Comparison of ENCODE assay signal across 18 mouse cellular contexts in the genomic region with DNA sequence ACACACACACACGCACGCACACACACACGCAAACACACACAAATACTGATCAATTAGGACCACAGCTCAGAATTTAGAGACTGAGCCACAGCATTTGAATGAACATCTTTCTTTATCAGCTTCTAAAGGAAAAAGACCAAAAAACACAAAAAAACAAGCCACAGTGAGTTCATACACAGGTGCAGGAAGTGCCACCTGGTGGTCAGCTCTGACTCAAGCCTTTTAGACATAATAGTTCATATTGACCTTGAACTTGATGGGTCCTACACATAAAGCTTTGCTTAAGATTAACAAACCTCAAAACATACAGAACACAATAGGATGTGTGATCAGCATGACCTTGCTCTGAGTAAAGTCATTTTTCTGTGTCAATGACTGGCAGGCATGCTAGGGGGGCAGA.
A peak's percentile ranks its signal among the peaks of the same experiment; 100 is the strongest.
DNase-seq lines count a peak whose midpoint lies in the region; ATAC-seq and TF ChIP-seq lines count a peak whose summit lies in the region.
"Had no signal": no experiment of that assay in that cellular context is flagged by ENCODE, and none has a peak within 500 bp of the region (broad histone marks: within the 10 kb centered on the region; RNA-seq: fewer than 3 reads in every experiment).

No protein-coding gene starts in this region.

- no peaks in the 10 kb centered on the region for H3K9me3 ChIP-seq in kidney, postnatal 0 days (replicated peaks; ENCODE audit: low read length)
- no peaks in the 10 kb centered on the region for H3K9me3 ChIP-seq in lung, embryonic 14.5 days (ENCODE audit: low read depth, low read length)
- no peaks in the 10 kb centered on the region for H3K9me3 ChIP-seq in hindbrain, embryonic 10.5 days
- H3K9me3 ChIP-seq: embryonic facial prominence, embryonic 13.5 days; heart, embryonic 15.5 days; limb, embryonic 10.5 days; liver, embryonic 13.5 days had no signal

- 0 out of 2 replicates have a peak, but pooled peaks cover 13% of the 10 kb centered on the region for H3K4me1 ChIP-seq in kidney, postnatal 0 days (replicated peaks; ENCODE audit: insufficient read depth, low read length)
- 0 out of 2 replicates have a peak, but pooled peaks cover 3% of the 10 kb centered on the region for H3K4me1 ChIP-seq in lung, embryonic 14.5 days (ENCODE audit: insufficient read depth)
- H3K4me1 ChIP-seq in hindbrain, embryonic 10.5 days (replicated peaks), result peaks cover 31% of the 10 kb centered on the region
- H3K4me1 ChIP-seq: heart, embryonic 15.5 days; liver, embryonic 13.5 days had no signal

- WGBS in kidney, postnatal 0 days, result 91% methylated on average over 3 of the region's 3 CpGs
- 90% methylated on average over 3 of the region's 3 CpGs for WGBS in lung, embryonic 14.5 days
- WGBS in hindbrain, embryonic 10.5 days, result 93% methylated on average over 3 of the region's 3 CpGs

- H3K9ac ChIP-seq in kidney, postnatal 0 days (ENCODE audit: low read depth, low read length), result no peak overlapping the region
- H3K9ac ChIP-seq in lung, embryonic 14.5 days, result no peak overlapping the region
- H3K9ac ChIP-seq: embryonic facial prominence, embryonic 13.5 days; heart, embryonic 15.5 days; liver, embryonic 13.5 days had no signal

- no peak overlapping the region for H3K4me3 ChIP-seq in kidney, postnatal 0 days (replicated peaks; ENCODE audit: low read depth, low read length)
- H3K4me3 ChIP-seq in lung, embryonic 14.5 days (ENCODE audit: low read depth, low read length), result no peak overlapping the region
- no peak overlapping the region for H3K4me3 ChIP-seq in hindbrain, embryonic 10.5 days
- H3K4me3 ChIP-seq: embryonic facial prominence, embryonic 13.5 days; heart, embryonic 15.5 days; limb, embryonic 10.5 days; liver, embryonic 13.5 days had no signal

- H3K27me3 ChIP-seq in kidney, postnatal 0 days (ENCODE audit: insufficient read depth, low read length), result no peaks in the 10 kb centered on the region
- no peaks in the 10 kb centered on the region for H3K27me3 ChIP-seq in lung, embryonic 14.5 days (ENCODE audit: insufficient read depth, low read length)
- H3K27me3 ChIP-seq in splenic B cell, adult 2 months (ENCODE audit: control insufficient read depth, insufficient read depth, low read length, poor library complexity, severe bottlenecking), result no peaks in the 10 kb centered on the region
- H3K27me3 ChIP-seq in hindbrain, embryonic 10.5 days (ENCODE audit: insufficient read depth, poor library complexity, severe bottlenecking), result no peaks in the 10 kb centered on the region
- H3K27me3 ChIP-seq: embryonic facial prominence, embryonic 13.5 days; heart, embryonic 15.5 days; liver, embryonic 13.5 days; Patski had no signal

- no peaks in the 10 kb centered on the region for H3K36me3 ChIP-seq in kidney, postnatal 0 days (ENCODE audit: insufficient read depth, low read length)
- no peaks in the 10 kb centered on the region for H3K36me3 ChIP-seq in lung, embryonic 14.5 days (ENCODE audit: insufficient read depth)
- no peaks in the 10 kb centered on the region for H3K36me3 ChIP-seq in splenic B cell, adult 2 months (ENCODE audit: control insufficient read depth, insufficient read depth, low read length, poor library complexity, severe bottlenecking)
- no peaks in the 10 kb centered on the region for H3K36me3 ChIP-seq in hindbrain, embryonic 10.5 days
- H3K36me3 ChIP-seq: embryonic facial prominence, embryonic 13.5 days; heart, embryonic 15.5 days; limb, embryonic 10.5 days; liver, embryonic 13.5 days had no signal

- H3K4me2 ChIP-seq in kidney, postnatal 0 days (ENCODE audit: low read length), result no peak overlapping the region
- no peak overlapping the region for H3K4me2 ChIP-seq in lung, embryonic 14.5 days
- H3K4me2 ChIP-seq: embryonic facial prominence, embryonic 13.5 days; heart, embryonic 15.5 days; liver, embryonic 13.5 days had no signal

- no peak overlapping the region for H3K27ac ChIP-seq in kidney, postnatal 0 days
- no peak overlapping the region for H3K27ac ChIP-seq in lung, embryonic 14.5 days (ENCODE audit: low read depth)
- H3K27ac ChIP-seq in hindbrain, embryonic 10.5 days, result no peak overlapping the region
- H3K27ac ChIP-seq: embryonic facial prominence, embryonic 13.5 days; heart, embryonic 15.5 days; limb, embryonic 10.5 days; liver, embryonic 13.5 days had no signal

- no peak for ATAC-seq in kidney, postnatal 0 days (replicated peaks; ENCODE audit: low FRiP score, low read depth)
- no peak for ATAC-seq in lung, embryonic 14.5 days (ENCODE audit: insufficient read depth)
- ATAC-seq: forebrain, embryonic 16.5 days; Patski had no signal

- TF ChIP-seq CTCF in kidney, postnatal 0 days (IDR thresholded peaks at IDR 0.05; ENCODE audit: low read depth), result peak; percentile 63
- peak; percentile 41 for TF ChIP-seq CTCF in lung, embryonic 14.5 days (IDR thresholded peaks at IDR 0.05; ENCODE audit: low read depth)

- no peak for DNase-seq in kidney, postnatal 0 days (ENCODE audit: low spot score)
- DNase-seq in kidney, adult 18-20 months, result no peak
- no peak for DNase-seq in lung, embryonic 14.5 days
- no peak for DNase-seq in lung, postnatal 25 days (ENCODE audit: low spot score)
- peak; percentile 43 for DNase-seq in ES-CJ7 (ENCODE audit: low read depth, low spot score)
- peak; percentile 6 for DNase-seq in splenic B cell, adult 2 months (ENCODE audit: low read depth, low spot score)
- DNase-seq in hindbrain, embryonic 10.5 days (ENCODE audit: low spot score), result no peak
- DNase-seq: cerebellum, adult 9-10 months; layer of hippocampus, postnatal 36 days; liver, embryonic 13.5 days; midbrain, embryonic 14.5 days; retina, postnatal 1 day; right cerebral cortex, postnatal 4 days had no signal

Comparison
In these comparisons a context has a peak if more than half of its experiments do, and no peak if none do; other contexts are left out.
1. DNase-seq: peak in ES-CJ7 (single experiment) and splenic B cell, adult 2 months (single experiment); none in kidney, postnatal 0 days (single experiment), kidney, adult 18-20 months (single experiment), lung, embryonic 14.5 days (single experiment), lung, postnatal 25 days (single experiment) and hindbrain, embryonic 10.5 days (single experiment).